Mouse (Mus musculus): ENCODE measurements around the gene Npb. TPM values are rescaled to one million over a fixed set of nuclear protein-coding genes. Genes with fewer than 3 reads are reported as not detected.

Gene Npb
- polyA plus RNA-seq, 1 experiment from 2014 or later = 5.0 TPM

GRCm38 (mm10) chr11:120643601-120643987, 35.3 kb downstream of the Npb start, which contains the start of gene Pycr1:
Gene Pycr1 (minus strand): TSS chr11:120643769.
- H3K27me3 ChIP-seq (replicated peaks) = peaks cover 52% of the 10 kb centered on the region
- no peaks in the 10 kb centered on the region for H3K36me3 ChIP-seq
- H3K9ac ChIP-seq = peak within 1 kb of the TSS; percentile 78
- under 1% methylated on average over 15 of the region's 15 CpGs for WGBS (ENCODE audit: insufficient replicate concordance)
- H3K4me2 ChIP-seq = peak within 1 kb of the TSS; percentile 96
- peak; percentile 99 for ATAC-seq
- peak within 1 kb of the TSS; percentile 57 for H3K4me3 ChIP-seq
- peak within 1 kb of the TSS; percentile 46; the same call in 1 of the 2 replicates for H3K27ac ChIP-seq
- H3K4me1 ChIP-seq = peaks cover 30% of the 10 kb centered on the region
- no peaks in the 10 kb centered on the region for H3K9me3 ChIP-seq (replicated peaks)

- 0 out of 2 replicates have a peak overlapping the region, but pooled peaks have one; percentile 9 for H3K9ac ChIP-seq
- 72% methylated on average over 35 of the region's 35 CpGs for WGBS (ENCODE audit: insufficient replicate concordance)
- H3K27ac ChIP-seq = no peak overlapping the region
- H3K4me1 ChIP-seq = peaks cover 30% of the 10 kb centered on the region
- ATAC-seq = no peak
- H3K27me3 ChIP-seq (replicated peaks) = peaks cover 51% of the 10 kb centered on the region
- H3K4me2 ChIP-seq = peak overlapping the region; percentile 66
- H3K4me3 ChIP-seq = peak overlapping the region; percentile 38; the same call in 1 of the 2 replicates
- H3K9me3 ChIP-seq (replicated peaks) = no peaks in the 10 kb centered on the region
- no peaks in the 10 kb centered on the region for H3K36me3 ChIP-seq
Observed at GRCm38 (mm10) chr11:120647047-120647830, 39.0 kb downstream of the Npb start.

GRCm38 (mm10) chr11:120648001-120648476, 39.8 kb downstream of the Npb start, which contains the start of gene Myadml2:
Gene Myadml2 (minus strand): TSS chr11:120648158.
- H3K9ac ChIP-seq = peak within 1 kb of the TSS; percentile 48; the same call in 1 of the 2 replicates
- peak within 1 kb of the TSS; percentile 38 for H3K4me3 ChIP-seq
- H3K4me2 ChIP-seq = peak within 1 kb of the TSS; percentile 66
- no peak for ATAC-seq
- 6% methylated on average over 13 of the region's 13 CpGs for WGBS (ENCODE audit: insufficient replicate concordance)
- H3K36me3 ChIP-seq = no peaks in the 10 kb centered on the region
- peaks cover 43% of the 10 kb centered on the region for H3K27me3 ChIP-seq (replicated peaks)
- H3K9me3 ChIP-seq (replicated peaks) = no peaks in the 10 kb centered on the region
- H3K4me1 ChIP-seq = peaks cover 22% of the 10 kb centered on the region
- H3K27ac ChIP-seq = no peak within 1 kb of the TSS

GRCm38 (mm10) chr11:120651872-120652271, 43.6 kb downstream of the Npb start:
- Histone ChIP-seq H3K27ac (no peak overlapping the region), H3K9me3 (replicated peaks) (no peaks in the 10 kb centered on the region), H3K27me3 (replicated peaks) (peaks cover 63% of the 10 kb centered on the region), H3K4me1 (peaks cover 11% of the 10 kb centered on the region), H3K4me3 (no peak overlapping the region), H3K9ac (no peak overlapping the region), H3K4me2 (no peak overlapping the region), H3K36me3 (no peaks in the 10 kb centered on the region)
- WGBS (ENCODE audit: insufficient replicate concordance) = 56% methylated on average over 3 of the region's 3 CpGs
- ATAC-seq = no peak

GRCm38 (mm10) chr11:120654741-120655140, 46.5 kb downstream of the Npb start:
- Histone ChIP-seq H3K9ac (no peak overlapping the region), H3K27me3 (replicated peaks) (peaks cover 74% of the 10 kb centered on the region), H3K4me3 (no peak overlapping the region), H3K4me1 (0 out of 2 replicates have a peak, but pooled peaks cover 3% of the 10 kb centered on the region), H3K9me3 (replicated peaks) (no peaks in the 10 kb centered on the region), H3K4me2 (no peak overlapping the region), H3K36me3 (no peaks in the 10 kb centered on the region), H3K27ac (no peak overlapping the region)
- WGBS (ENCODE audit: insufficient replicate concordance) = 63% methylated on average over 3 of the region's 3 CpGs
- ATAC-seq = no peak

- no peaks in the 10 kb centered on the region for H3K36me3 ChIP-seq
- no peaks in the 10 kb centered on the region for H3K9me3 ChIP-seq (replicated peaks)
- H3K4me2 ChIP-seq = no peak overlapping the region
- peaks cover 84% of the 10 kb centered on the region for H3K27me3 ChIP-seq (replicated peaks)
- peaks cover 18% of the 10 kb centered on the region for H3K4me1 ChIP-seq
- WGBS (ENCODE audit: insufficient replicate concordance) = 66% methylated on average over 4 of the region's 4 CpGs
- H3K4me3 ChIP-seq = no peak overlapping the region
- no peak overlapping the region for H3K9ac ChIP-seq
- H3K27ac ChIP-seq = no peak overlapping the region
- no peak for ATAC-seq
Observed at GRCm38 (mm10) chr11:120657301-120657700, 49.0 kb downstream of the Npb start.

Small RNA genes lying within 50 kb of the gene (microRNA-seq; reads per million reads assigned to microRNA genes)
- 7.4 reads per million, percentile 16 among the genes with 10 or more reads in this experiment for gene Mir6936

Other genes starting within 250 kb of the Npb start
- 0.16 and 0.18 TPM in 2 replicates for gene Fscn2, start 246.9 kb upstream of the Npb start, polyA plus RNA-seq (2016; fragmentation: Nextera tagmentation; extraction: Ambion mirVana)
- gene Faap100, start 229.7 kb upstream of the Npb start, polyA plus RNA-seq (2016; fragmentation: Nextera tagmentation; extraction: Ambion mirVana) = 12.8 and 13.1 TPM in 2 replicates
- gene Nploc4, start 170.8 kb upstream of the Npb start, polyA plus RNA-seq (2016; fragmentation: Nextera tagmentation; extraction: Ambion mirVana) = 44.9 and 46.3 TPM in 2 replicates
- gene Tspan10, start 165.8 kb upstream of the Npb start, polyA plus RNA-seq (2016; fragmentation: Nextera tagmentation; extraction: Ambion mirVana) = not detected in 2 replicates
- 0.13 and 0.25 TPM in 2 replicates for gene Pde6g, start 155.0 kb upstream of the Npb start, polyA plus RNA-seq (2016; fragmentation: Nextera tagmentation; extraction: Ambion mirVana)
- 8.1 and 9.6 TPM in 2 replicates for gene Oxld1, start 150.4 kb upstream of the Npb start, polyA plus RNA-seq (2016; fragmentation: Nextera tagmentation; extraction: Ambion mirVana)
- 31.3 and 32.3 TPM in 2 replicates for gene Ccdc137, start 150.4 kb upstream of the Npb start, polyA plus RNA-seq (2016; fragmentation: Nextera tagmentation; extraction: Ambion mirVana)
- 22.3 and 24.2 TPM in 2 replicates for gene Arl16, start 140.9 kb upstream of the Npb start, polyA plus RNA-seq (2016; fragmentation: Nextera tagmentation; extraction: Ambion mirVana)
- 161 and 166 TPM in 2 replicates for gene Mrpl12, start 123.9 kb upstream of the Npb start, polyA plus RNA-seq (2016; fragmentation: Nextera tagmentation; extraction: Ambion mirVana)
- gene Slc25a10, start 116.6 kb upstream of the Npb start, polyA plus RNA-seq (2016; fragmentation: Nextera tagmentation; extraction: Ambion mirVana) = 47.0 and 54.9 TPM in 2 replicates
- gene Gcgr, start 77.8 kb upstream of the Npb start, polyA plus RNA-seq (2016; fragmentation: Nextera tagmentation; extraction: Ambion mirVana) = 8.5 and 9.6 TPM in 2 replicates
- gene Mcrip1, start 58.8 kb upstream of the Npb start, polyA plus RNA-seq (2016; fragmentation: Nextera tagmentation; extraction: Ambion mirVana) = 60.4 and 61.8 TPM in 2 replicates
- gene Ppp1r27, start 57.3 kb upstream of the Npb start, polyA plus RNA-seq (2016; fragmentation: Nextera tagmentation; extraction: Ambion mirVana) = not detected in 2 replicates
- 443 and 468 TPM in 2 replicates for gene P4hb, start 35.2 kb upstream of the Npb start, polyA plus RNA-seq (2016; fragmentation: Nextera tagmentation; extraction: Ambion mirVana)
- 337 and 356 TPM in 2 replicates for gene Arhgdia, start 26.9 kb upstream of the Npb start, polyA plus RNA-seq (2016; fragmentation: Nextera tagmentation; extraction: Ambion mirVana)
- 542 and 545 TPM in 2 replicates for gene Alyref, start 10.1 kb upstream of the Npb start, polyA plus RNA-seq (2016; fragmentation: Nextera tagmentation; extraction: Ambion mirVana)
- gene Anapc11, start 10.1 kb upstream of the Npb start, polyA plus RNA-seq (2016; fragmentation: Nextera tagmentation; extraction: Ambion mirVana) = 118 and 120 TPM in 2 replicates
- 135 and 142 TPM in 2 replicates for gene Pcyt2, start 9.5 kb downstream of the Npb start, polyA plus RNA-seq (2016; fragmentation: Nextera tagmentation; extraction: Ambion mirVana)
- gene Sirt7, start 16.8 kb downstream of the Npb start, polyA plus RNA-seq (2016; fragmentation: Nextera tagmentation; extraction: Ambion mirVana) = 43.1 and 45.3 TPM in 2 replicates
- gene Mafg, start 25.1 kb downstream of the Npb start, polyA plus RNA-seq (2016; fragmentation: Nextera tagmentation; extraction: Ambion mirVana) = 53.4 and 58.3 TPM in 2 replicates
- 11.0 and 11.3 TPM in 2 replicates for gene Pycr1, start 35.3 kb downstream of the Npb start, polyA plus RNA-seq (2016; fragmentation: Nextera tagmentation; extraction: Ambion mirVana)
- gene Myadml2, start 39.7 kb downstream of the Npb start, polyA plus RNA-seq (2016; fragmentation: Nextera tagmentation; extraction: Ambion mirVana) = 0.23 and 0.47 TPM in 2 replicates
- gene Notum, start 52.7 kb downstream of the Npb start, polyA plus RNA-seq (2016; fragmentation: Nextera tagmentation; extraction: Ambion mirVana) = 0.31 and 0.38 TPM in 2 replicates
- 65.1 and 65.2 TPM in 2 replicates for gene Aspscr1, start 64.5 kb downstream of the Npb start, polyA plus RNA-seq (2016; fragmentation: Nextera tagmentation; extraction: Ambion mirVana)
- 130 and 137 TPM in 2 replicates for gene Cenpx, start 105.3 kb downstream of the Npb start, polyA plus RNA-seq (2016; fragmentation: Nextera tagmentation; extraction: Ambion mirVana)
- 23.3 and 23.6 TPM in 2 replicates for gene Lrrc45, start 105.4 kb downstream of the Npb start, polyA plus RNA-seq (2016; fragmentation: Nextera tagmentation; extraction: Ambion mirVana)
- 2.8 and 3.1 TPM in 2 replicates for gene Rac3, start 113.0 kb downstream of the Npb start, polyA plus RNA-seq (2016; fragmentation: Nextera tagmentation; extraction: Ambion mirVana)
- gene Dcxr, start 118.8 kb downstream of the Npb start, polyA plus RNA-seq (2016; fragmentation: Nextera tagmentation; extraction: Ambion mirVana) = 8.4 and 10.0 TPM in 2 replicates
- 0.13 TPM in 1 of 2 replicates, not detected in the other for gene Cbr2, start 123.6 kb downstream of the Npb start, polyA plus RNA-seq (2016; fragmentation: Nextera tagmentation; extraction: Ambion mirVana)
- 6.4 and 7.3 TPM in 2 replicates for gene Hmga1b, start 154.3 kb downstream of the Npb start, polyA plus RNA-seq (2016; fragmentation: Nextera tagmentation; extraction: Ambion mirVana)
- gene Rfng, start 175.7 kb downstream of the Npb start, polyA plus RNA-seq (2016; fragmentation: Nextera tagmentation; extraction: Ambion mirVana) = 22.4 and 22.9 TPM in 2 replicates
- gene Gps1, start 175.8 kb downstream of the Npb start, polyA plus RNA-seq (2016; fragmentation: Nextera tagmentation; extraction: Ambion mirVana) = 128 and 135 TPM in 2 replicates
- gene Dus1l, start 187.9 kb downstream of the Npb start, polyA plus RNA-seq (2016; fragmentation: Nextera tagmentation; extraction: Ambion mirVana) = 99.5 and 100.0 TPM in 2 replicates
- gene Fasn, start 216.1 kb downstream of the Npb start, polyA plus RNA-seq (2016; fragmentation: Nextera tagmentation; extraction: Ambion mirVana) = 35.9 and 40.3 TPM in 2 replicates

Measured in liver, embryonic 12.5 days (tissue).